Mouse (Mus musculus): ENCODE results near the gene Rbm5.

DNA sequence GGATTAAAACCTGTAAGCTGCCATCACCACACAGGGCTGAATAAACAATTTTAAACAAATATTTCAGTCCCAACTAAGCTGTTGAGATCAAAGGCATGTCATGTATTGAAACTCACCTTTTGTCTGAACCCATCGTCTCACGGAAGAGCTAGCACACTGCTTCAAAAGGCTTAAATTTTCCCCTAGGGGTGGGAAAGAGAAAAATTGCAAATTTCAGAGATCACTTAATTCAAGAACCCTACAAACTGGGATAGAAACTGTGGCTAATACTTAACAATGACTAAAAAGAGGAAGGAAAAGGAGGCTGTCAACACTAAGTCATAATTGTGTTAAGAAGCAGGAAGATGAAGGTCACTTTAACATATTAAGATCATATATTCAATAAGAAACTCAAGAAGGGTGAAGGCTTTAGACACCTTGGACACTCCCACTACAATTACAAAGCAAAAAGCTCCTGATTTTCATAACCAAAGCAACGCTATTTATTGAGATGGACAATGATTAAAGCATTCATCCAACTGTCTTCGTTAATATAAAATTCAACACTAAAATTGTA is 1.3 kb downstream of the Rbm5 start:
- TF ChIP-seq E2F4 (IDR thresholded peaks at IDR 0.05; ENCODE audit: insufficient replicate concordance, low read depth, low read length), result no peak
- no peak for TF ChIP-seq POLR2AphosphoS2 (IDR thresholded peaks at IDR 0.05; ENCODE audit: low read depth, low read length)
- TF ChIP-seq POLR2A (IDR thresholded peaks at IDR 0.05; ENCODE audit: low read depth, low read length), result no peak
- TF ChIP-seq IRF4 (IDR thresholded peaks at IDR 0.05; ENCODE audit: low read depth, low read length), result no peak
- TF ChIP-seq BHLHE40 (IDR thresholded peaks at IDR 0.05; ENCODE audit: low read depth, low read length), result no peak
- TF ChIP-seq ZMIZ1 (IDR thresholded peaks at IDR 0.05; ENCODE audit: low read depth, low read length), result no peak
